Mouse (Mus musculus): Measurements from ENCODE around the gene Pds5b. TPM values are rescaled to one million over a fixed set of nuclear protein-coding genes. Genes with fewer than 3 reads are reported as not detected.
"Not testable (repeated sequence)": the region's sequence is repeated elsewhere in the genome, so short reads cannot be mapped to it uniquely, and the experiment has no call there.

Pds5b gene
- polyA plus RNA-seq, 1 experiment from 2014 or later = 9.9 TPM

- H3K9ac ChIP-seq; H3K9me3 ChIP-seq (replicated peaks); ATAC-seq (ENCODE audit: low read depth); H3K4me2 ChIP-seq; DNase-seq; H3K36me3 ChIP-seq; H3K4me3 ChIP-seq (replicated peaks); H3K27me3 ChIP-seq: not testable (repeated sequence)
- 69% methylated on average over 1 of the region's 1 CpGs for WGBS (ENCODE audit: insufficient replicate concordance)
- peaks cover 48% of the 10 kb centered on the region for H3K4me1 ChIP-seq (replicated peaks)
- H3K27ac ChIP-seq = peak overlapping the region; percentile 27; the same call in 1 of the 2 replicates
Observed at GRCm38 (mm10) chr5:150706651-150707050, 33.1 kb downstream of the Pds5b start.

- H3K27ac ChIP-seq = peak overlapping the region; percentile 27; the same call in 1 of the 2 replicates
- not testable (repeated sequence) for H3K27me3 ChIP-seq; H3K4me3 ChIP-seq (replicated peaks); H3K9ac ChIP-seq; H3K4me2 ChIP-seq; H3K9me3 ChIP-seq (replicated peaks); H3K36me3 ChIP-seq
- peaks cover 48% of the 10 kb centered on the region for H3K4me1 ChIP-seq (replicated peaks)
- ATAC-seq (ENCODE audit: low read depth) (peak; percentile 90), DNase-seq (peak; percentile 29)
- WGBS (ENCODE audit: insufficient replicate concordance) = 31% methylated on average over 3 of the region's 3 CpGs
Observed at GRCm38 (mm10) chr5:150707181-150707580, 33.6 kb downstream of the Pds5b start.

- peaks cover 49% of the 10 kb centered on the region for H3K4me1 ChIP-seq (replicated peaks)
- no peaks in the 10 kb centered on the region for H3K36me3 ChIP-seq
- 83% methylated on average over 4 of the region's 4 CpGs for WGBS (ENCODE audit: insufficient replicate concordance)
- H3K4me2 ChIP-seq = no peak overlapping the region
- H3K9ac ChIP-seq = no peak overlapping the region
- no peak overlapping the region for H3K4me3 ChIP-seq (replicated peaks)
- H3K27me3 ChIP-seq = no peaks in the 10 kb centered on the region
- H3K27ac ChIP-seq = no peak overlapping the region
- no peak for DNase-seq
- ATAC-seq (ENCODE audit: low read depth) = no peak
- H3K9me3 ChIP-seq (replicated peaks) = no peaks in the 10 kb centered on the region
Observed at GRCm38 (mm10) chr5:150711503-150711902, 38.0 kb downstream of the Pds5b start.

- no peaks in the 10 kb centered on the region for H3K36me3 ChIP-seq
- no peaks in the 10 kb centered on the region for H3K27me3 ChIP-seq
- no peak overlapping the region for H3K9ac ChIP-seq
- ATAC-seq (ENCODE audit: low read depth) = no peak
- peaks cover 34% of the 10 kb centered on the region for H3K4me1 ChIP-seq (replicated peaks)
- DNase-seq = no peak
- H3K9me3 ChIP-seq (replicated peaks) = no peaks in the 10 kb centered on the region
- no peak overlapping the region for H3K4me3 ChIP-seq (replicated peaks)
- H3K4me2 ChIP-seq = no peak overlapping the region
- no peak overlapping the region for H3K27ac ChIP-seq
Observed at GRCm38 (mm10) chr5:150713431-150713830, 39.9 kb downstream of the Pds5b start.

- DNase-seq (no peak), ATAC-seq (ENCODE audit: low read depth) (peak; percentile 70)
- H3K27me3 ChIP-seq = no peaks in the 10 kb centered on the region
- H3K27ac ChIP-seq = no peak overlapping the region
- 29% methylated on average over 4 of the region's 4 CpGs for WGBS (ENCODE audit: insufficient replicate concordance)
- no peaks in the 10 kb centered on the region for H3K9me3 ChIP-seq (replicated peaks)
- no peak overlapping the region for H3K4me2 ChIP-seq
- peaks cover 9% of the 10 kb centered on the region; the same call in 1 of the 2 replicates for H3K36me3 ChIP-seq
- no peak overlapping the region for H3K4me3 ChIP-seq (replicated peaks)
- no peak overlapping the region for H3K9ac ChIP-seq
- H3K4me1 ChIP-seq (replicated peaks) = peaks cover 16% of the 10 kb centered on the region
Observed at GRCm38 (mm10) chr5:150717775-150718174, 44.2 kb downstream of the Pds5b start.

- Histone ChIP-seq H3K4me2 (no peak overlapping the region), H3K36me3 (peaks cover 30% of the 10 kb centered on the region), H3K27ac (no peak overlapping the region), H3K9me3 (replicated peaks) (no peaks in the 10 kb centered on the region), H3K4me3 (replicated peaks) (no peak overlapping the region), H3K9ac (no peak overlapping the region), H3K27me3 (no peaks in the 10 kb centered on the region), H3K4me1 (replicated peaks) (peaks cover 13% of the 10 kb centered on the region)
- ATAC-seq (ENCODE audit: low read depth) = peak; percentile 73
- WGBS (ENCODE audit: insufficient replicate concordance) = 19% methylated on average over 1 of the region's 1 CpGs
- no peak for DNase-seq
Observed at GRCm38 (mm10) chr5:150724641-150725040, 51.1 kb downstream of the Pds5b start.

- H3K4me2 ChIP-seq; H3K4me3 ChIP-seq (replicated peaks); H3K27me3 ChIP-seq; DNase-seq; H3K27ac ChIP-seq; H3K4me1 ChIP-seq (replicated peaks); H3K9ac ChIP-seq; H3K9me3 ChIP-seq (replicated peaks); ATAC-seq (ENCODE audit: low read depth): not testable (repeated sequence)
- WGBS (ENCODE audit: insufficient replicate concordance) = 79% methylated on average over 3 of the region's 3 CpGs
- H3K36me3 ChIP-seq = peaks cover 20% of the 10 kb centered on the region
Observed at GRCm38 (mm10) chr5:150737028-150737427, 63.5 kb downstream of the Pds5b start.

- H3K27me3 ChIP-seq = no peaks in the 10 kb centered on the region
- DNase-seq (no peak), ATAC-seq (ENCODE audit: low read depth) (no peak)
- H3K9ac ChIP-seq = no peak overlapping the region
- H3K9me3 ChIP-seq (replicated peaks) = no peaks in the 10 kb centered on the region
- no peak overlapping the region for H3K4me3 ChIP-seq (replicated peaks)
- peaks cover 22% of the 10 kb centered on the region for H3K36me3 ChIP-seq
- H3K4me2 ChIP-seq = no peak overlapping the region
- no peak overlapping the region for H3K27ac ChIP-seq
- WGBS (ENCODE audit: insufficient replicate concordance) = 90% methylated on average over 7 of the region's 7 CpGs
- no peaks in the 10 kb centered on the region for H3K4me1 ChIP-seq (replicated peaks)
Observed at GRCm38 (mm10) chr5:150739311-150739710, 65.8 kb downstream of the Pds5b start.

- no peaks in the 10 kb centered on the region for H3K4me1 ChIP-seq (replicated peaks)
- H3K27me3 ChIP-seq = no peaks in the 10 kb centered on the region
- no peak overlapping the region for H3K4me2 ChIP-seq
- 90% methylated on average over 1 of the region's 2 CpGs for WGBS (ENCODE audit: insufficient replicate concordance)
- peaks cover 18% of the 10 kb centered on the region for H3K36me3 ChIP-seq
- DNase-seq = no peak
- H3K4me3 ChIP-seq (replicated peaks) = no peak overlapping the region
- ATAC-seq (ENCODE audit: low read depth) = no peak
- H3K9ac ChIP-seq = no peak overlapping the region
- no peak overlapping the region for H3K27ac ChIP-seq
- H3K9me3 ChIP-seq (replicated peaks) = no peaks in the 10 kb centered on the region
Observed at GRCm38 (mm10) chr5:150740597-150740996, 67.1 kb downstream of the Pds5b start.

- H3K4me2 ChIP-seq = no peak overlapping the region
- peaks cover 32% of the 10 kb centered on the region for H3K36me3 ChIP-seq
- H3K4me1 ChIP-seq (replicated peaks) = no peaks in the 10 kb centered on the region
- no peak overlapping the region for H3K4me3 ChIP-seq (replicated peaks)
- H3K27ac ChIP-seq = no peak overlapping the region
- WGBS (ENCODE audit: insufficient replicate concordance) = 81% methylated on average over 5 of the region's 5 CpGs
- ATAC-seq (ENCODE audit: low read depth) (no peak), DNase-seq (no peak)
- no peaks in the 10 kb centered on the region for H3K27me3 ChIP-seq
- no peaks in the 10 kb centered on the region for H3K9me3 ChIP-seq (replicated peaks)
- no peak overlapping the region for H3K9ac ChIP-seq
Observed at GRCm38 (mm10) chr5:150756623-150757022, 83.1 kb downstream of the Pds5b start.

- Histone ChIP-seq H3K4me1 (replicated peaks) (peaks cover 3% of the 10 kb centered on the region; the same call in 1 of the 2 replicates), H3K4me2 (no peak overlapping the region), H3K36me3 (peaks cover 9% of the 10 kb centered on the region), H3K9ac (no peak overlapping the region), H3K27ac (no peak overlapping the region), H3K27me3 (no peaks in the 10 kb centered on the region), H3K9me3 (replicated peaks) (no peaks in the 10 kb centered on the region), H3K4me3 (replicated peaks) (no peak overlapping the region)
- DNase-seq (no peak), ATAC-seq (ENCODE audit: low read depth) (no peak)
- WGBS (ENCODE audit: insufficient replicate concordance) = 55% methylated on average over 5 of the region's 5 CpGs
Observed at GRCm38 (mm10) chr5:150772403-150772802, 98.9 kb downstream of the Pds5b start.

GRCm38 (mm10) chr5:150773083-150773482 is 99.5 kb downstream of the Pds5b start:
- H3K9me3 ChIP-seq (replicated peaks) = no peaks in the 10 kb centered on the region
- H3K27me3 ChIP-seq = no peaks in the 10 kb centered on the region
- H3K9ac ChIP-seq = no peak overlapping the region
- no peak overlapping the region for H3K4me3 ChIP-seq (replicated peaks)
- no peak overlapping the region for H3K27ac ChIP-seq
- peaks cover 13% of the 10 kb centered on the region for H3K36me3 ChIP-seq
- ATAC-seq (ENCODE audit: low read depth) = no peak
- H3K4me2 ChIP-seq = no peak overlapping the region
- no peak for DNase-seq
- H3K4me1 ChIP-seq (replicated peaks) = peaks cover 3% of the 10 kb centered on the region; the same call in 1 of the 2 replicates
